Mouse (Mus musculus) heart, embryonic 13.5 days (tissue): ENCODE results near the gene Gltp. TPM values are rescaled to one million over a fixed set of nuclear protein-coding genes. Genes with fewer than 3 reads are reported as not detected.

Source experiments
- ATAC-seq: fragments of 200-750 bp; cut with Nextera tagmentation; 2 replicates; pipeline ENCODE4 v1.8.0; 2017; ENCODE audit warnings: moderate TSS enrichment; ENCODE audit not compliant: insufficient number of reproducible peaks, low FRiP score, low TSS enrichment; ENCODE audit errors: extremely low read depth
- H3K27ac ChIP-seq: fragments of 300-500 bp; sonication (generic); replicated peaks from 2 replicates; pipeline ENCODE4 v1.5.1; 2015; ENCODE audit warnings: moderate library complexity, mild to moderate bottlenecking, inconsistent platforms
- H3K27me3 ChIP-seq: fragments of 300-500 bp; sonication (generic); replicated peaks from 2 replicates; pipeline ENCODE4 v1.6.1; 2015; ENCODE audit warnings: mild to moderate bottlenecking, inconsistent platforms
- H3K36me3 ChIP-seq: fragments of 300-500 bp; sonication (generic); 2 replicates; pipeline ENCODE4 v1.6.1; 2015; ENCODE audit warnings: mild to moderate bottlenecking, inconsistent platforms
- H3K4me1 ChIP-seq: fragments of 300-500 bp; sonication (generic); 2 replicates; pipeline ENCODE4 v1.6.1; 2015; ENCODE audit warnings: inconsistent platforms
- H3K4me2 ChIP-seq: fragments of 300-500 bp; sonication (generic); 2 replicates; pipeline ENCODE4 v1.6.1; 2015; ENCODE audit warnings: inconsistent platforms, mild to moderate bottlenecking, moderate library complexity
- H3K4me3 ChIP-seq: fragments of 300-500 bp; sonication (generic); 2 replicates; pipeline ENCODE4 v1.5.1; 2015; ENCODE audit warnings: moderate library complexity, mild to moderate bottlenecking, inconsistent platforms
- H3K9ac ChIP-seq: fragments of 300-500 bp; sonication (generic); 2 replicates; pipeline ENCODE4 v1.6.1; 2015; ENCODE audit warnings: inconsistent platforms, mild to moderate bottlenecking, moderate library complexity
- H3K9me3 ChIP-seq: fragments of 300-500 bp; sonication (generic); 2 replicates; pipeline ENCODE4 v1.6.1; 2016; ENCODE audit warnings: inconsistent platforms
- WGBS: fragments of 180-500 bp; shearing (Covaris S2); methylation state at CpG from one replicate; pipeline ENCODE4 v1.1.7; 2015; ENCODE audit warnings: mixed read lengths; 5-methylcytosine and 5-hydroxymethylcytosine counted together
- polyA plus RNA-seq: library from polyadenylated mRNA; unstranded; fragments of >200 nt; fragmentation: Nextera tagmentation; extraction: Ambion mirVana; gene quantifications from 2 replicates; pipeline ENCODE4 v1.2.1, GENCODE M21; 2015

The Gltp gene
- polyA plus RNA-seq, result 50.5 and 50.8 TPM in 2 replicates

- no peaks in the 10 kb centered on the region for H3K36me3 ChIP-seq
- H3K9ac ChIP-seq, result peak within 1 kb of the TSS; percentile 91
- 2% methylated on average over 62 of the region's 75 CpGs for WGBS
Observed at GRCm38 (mm10) chr5:114690633-114691567, at the start of gene Gltp. TSS of gene Gltp (minus strand) at chr5:114690984.

GRCm38 (mm10) chr5:114738707-114739241 is 48.0 kb upstream of the Gltp start:
- H3K4me3 ChIP-seq, result no peak overlapping the region
- no peak overlapping the region for H3K4me2 ChIP-seq
- H3K9me3 ChIP-seq, result no peaks in the 10 kb centered on the region
- no peaks in the 10 kb centered on the region for H3K27me3 ChIP-seq
- peak overlapping the region; percentile 53 for H3K27ac ChIP-seq
- peaks cover 50% of the 10 kb centered on the region for H3K4me1 ChIP-seq
- ATAC-seq, result 0 out of 2 replicates have a peak, but pooled peaks have one; percentile 7
- WGBS, result 73% methylated on average over 12 of the region's 12 CpGs
- H3K9ac ChIP-seq, result peak overlapping the region; percentile 21; the same call in 1 of the 2 replicates
- H3K36me3 ChIP-seq, result peaks cover 90% of the 10 kb centered on the region

More at GRCm38 (mm10) chr5:114690633-114691567, at the start of gene Gltp:
- H3K9me3 ChIP-seq, result no peaks in the 10 kb centered on the region
- H3K27me3 ChIP-seq, result peaks cover 30% of the 10 kb centered on the region
- H3K4me3 ChIP-seq, result peak within 1 kb of the TSS; percentile 84
- peak; percentile 98 for ATAC-seq
- H3K4me2 ChIP-seq, result peak within 1 kb of the TSS; percentile 99
- peaks cover 24% of the 10 kb centered on the region for H3K4me1 ChIP-seq
- no peak within 1 kb of the TSS for H3K27ac ChIP-seq

- no peaks in the 10 kb centered on the region for H3K27me3 ChIP-seq
- H3K36me3 ChIP-seq, result peaks cover 90% of the 10 kb centered on the region
- H3K27ac ChIP-seq, result peak overlapping the region; percentile 20; the same call in 1 of the 2 replicates
- no peaks in the 10 kb centered on the region for H3K9me3 ChIP-seq
- no peak for ATAC-seq
- H3K4me3 ChIP-seq, result no peak overlapping the region
- H3K4me1 ChIP-seq, result peaks cover 36% of the 10 kb centered on the region
- no peak overlapping the region for H3K4me2 ChIP-seq
- 75% methylated on average over 21 of the region's 21 CpGs for WGBS
- no peak overlapping the region for H3K9ac ChIP-seq
Observed at GRCm38 (mm10) chr5:114737090-114737887, 46.5 kb upstream of the Gltp start.

GRCm38 (mm10) chr5:114733606-114734005 is 42.8 kb upstream of the Gltp start:
- Histone ChIP-seq H3K4me1 (peaks cover 16% of the 10 kb centered on the region), H3K27me3 (no peaks in the 10 kb centered on the region), H3K4me2 (no peak overlapping the region), H3K9me3 (no peaks in the 10 kb centered on the region), H3K27ac (no peak overlapping the region), H3K4me3 (no peak overlapping the region), H3K36me3 (peaks cover 96% of the 10 kb centered on the region), H3K9ac (no peak overlapping the region)
- WGBS, result 91% methylated on average over 15 of the region's 15 CpGs
- ATAC-seq, result no peak

GRCm38 (mm10) chr5:114731969-114732368 is 41.2 kb upstream of the Gltp start:
- WGBS, result 84% methylated on average over 15 of the region's 15 CpGs
- H3K4me1 ChIP-seq, result peaks cover under 1% of the 10 kb centered on the region; the same call in 1 of the 2 replicates
- H3K27ac ChIP-seq, result no peak overlapping the region
- H3K9ac ChIP-seq, result no peak overlapping the region
- no peak overlapping the region for H3K4me2 ChIP-seq
- no peaks in the 10 kb centered on the region for H3K27me3 ChIP-seq
- H3K9me3 ChIP-seq, result no peaks in the 10 kb centered on the region
- ATAC-seq, result no peak
- H3K4me3 ChIP-seq, result no peak overlapping the region
- peaks cover 95% of the 10 kb centered on the region for H3K36me3 ChIP-seq

GRCm38 (mm10) chr5:114731498-114731897 is 40.7 kb upstream of the Gltp start:
- no peak overlapping the region for H3K4me3 ChIP-seq
- H3K36me3 ChIP-seq, result peaks cover 92% of the 10 kb centered on the region
- no peak overlapping the region for H3K9ac ChIP-seq
- no peak for ATAC-seq
- no peak overlapping the region for H3K27ac ChIP-seq
- 55% methylated on average over 6 of the region's 6 CpGs for WGBS
- H3K4me1 ChIP-seq, result no peaks in the 10 kb centered on the region
- H3K27me3 ChIP-seq, result no peaks in the 10 kb centered on the region
- no peaks in the 10 kb centered on the region for H3K9me3 ChIP-seq
- H3K4me2 ChIP-seq, result no peak overlapping the region

- no peaks in the 10 kb centered on the region for H3K27me3 ChIP-seq
- no peak overlapping the region for H3K9ac ChIP-seq
- no peak overlapping the region for H3K27ac ChIP-seq
- H3K36me3 ChIP-seq, result peaks cover 90% of the 10 kb centered on the region
- no peak for ATAC-seq
- no peak overlapping the region for H3K4me3 ChIP-seq
- no peaks in the 10 kb centered on the region for H3K4me1 ChIP-seq
- WGBS, result 73% methylated on average over 10 of the region's 10 CpGs
- H3K9me3 ChIP-seq, result no peaks in the 10 kb centered on the region
- no peak overlapping the region for H3K4me2 ChIP-seq
Observed at GRCm38 (mm10) chr5:114730129-114730528, 39.3 kb upstream of the Gltp start.

- no peak overlapping the region for H3K9ac ChIP-seq
- no peak overlapping the region for H3K27ac ChIP-seq
- 75% methylated on average over 10 of the region's 10 CpGs for WGBS
- no peaks in the 10 kb centered on the region for H3K4me1 ChIP-seq
- no peak overlapping the region for H3K4me3 ChIP-seq
- no peaks in the 10 kb centered on the region for H3K27me3 ChIP-seq
- no peak for ATAC-seq
- H3K9me3 ChIP-seq, result no peaks in the 10 kb centered on the region
- no peak overlapping the region for H3K4me2 ChIP-seq
- peaks cover 85% of the 10 kb centered on the region for H3K36me3 ChIP-seq
Observed at GRCm38 (mm10) chr5:114728160-114728559, 37.4 kb upstream of the Gltp start.

- H3K27me3 ChIP-seq, result no peaks in the 10 kb centered on the region
- H3K27ac ChIP-seq, result no peak overlapping the region
- H3K4me1 ChIP-seq, result no peaks in the 10 kb centered on the region
- H3K9ac ChIP-seq, result no peak overlapping the region
- ATAC-seq, result no peak
- H3K4me3 ChIP-seq, result no peak overlapping the region
- peaks cover 82% of the 10 kb centered on the region for H3K36me3 ChIP-seq
- 91% methylated on average over 13 of the region's 13 CpGs for WGBS
- no peaks in the 10 kb centered on the region for H3K9me3 ChIP-seq
- no peak overlapping the region for H3K4me2 ChIP-seq
Observed at GRCm38 (mm10) chr5:114722846-114723245, 32.1 kb upstream of the Gltp start.

- no peak overlapping the region for H3K9ac ChIP-seq
- peaks cover 82% of the 10 kb centered on the region for H3K36me3 ChIP-seq
- H3K4me3 ChIP-seq, result no peak overlapping the region
- WGBS, result 84% methylated on average over 10 of the region's 10 CpGs
- H3K4me1 ChIP-seq, result no peaks in the 10 kb centered on the region
- no peak overlapping the region for H3K27ac ChIP-seq
- H3K4me2 ChIP-seq, result no peak overlapping the region
- no peaks in the 10 kb centered on the region for H3K9me3 ChIP-seq
- H3K27me3 ChIP-seq, result no peaks in the 10 kb centered on the region
- no peak for ATAC-seq
Observed at GRCm38 (mm10) chr5:114721969-114722368, 31.2 kb upstream of the Gltp start.

- no peaks in the 10 kb centered on the region for H3K27me3 ChIP-seq
- 87% methylated on average over 11 of the region's 11 CpGs for WGBS
- H3K27ac ChIP-seq, result no peak overlapping the region
- no peak overlapping the region for H3K4me2 ChIP-seq
- no peak overlapping the region for H3K9ac ChIP-seq
- no peak for ATAC-seq
- H3K36me3 ChIP-seq, result peaks cover 86% of the 10 kb centered on the region
- no peaks in the 10 kb centered on the region for H3K9me3 ChIP-seq
- no peak overlapping the region for H3K4me3 ChIP-seq
- no peaks in the 10 kb centered on the region for H3K4me1 ChIP-seq
Observed at GRCm38 (mm10) chr5:114720784-114721183, 30.0 kb upstream of the Gltp start.
